Mouse (Mus musculus): Measurements from ENCODE around the gene Olfr576. TPM values are rescaled to one million over a fixed set of nuclear protein-coding genes. Genes with fewer than 3 reads are reported as not detected.

The Olfr576 gene
- polyA plus RNA-seq, 2 experiments: not detected

- no peak for TF ChIP-seq POLR2A (IDR thresholded peaks at IDR 0.05; ENCODE audit: borderline replicate concordance, extremely low read depth, insufficient read depth, insufficient read length)
- no peak within 1 kb of the TSS for H3K4me3 ChIP-seq (replicated peaks; ENCODE audit: low read length)
- H3K9me3 ChIP-seq (ENCODE audit: control insufficient read depth, low read length): no peaks in the 10 kb centered on the region
- H3K27ac ChIP-seq (replicated peaks; ENCODE audit: low read depth, low read length): no peak within 1 kb of the TSS
- 63% methylated on average over 1 of the region's 1 CpGs for WGBS
- H3K36me3 ChIP-seq (ENCODE audit: control insufficient read depth, insufficient read depth, low read length): no peaks in the 10 kb centered on the region
- no peak for ATAC-seq (ENCODE audit: low FRiP score, low read depth)
- H3K9ac ChIP-seq (ENCODE audit: low read depth, low read length, severe bottlenecking): no peak within 1 kb of the TSS
- H3K4me2 ChIP-seq (replicated peaks; ENCODE audit: low read depth, low read length, severe bottlenecking): no peak within 1 kb of the TSS
- no peaks in the 10 kb centered on the region for H3K4me1 ChIP-seq (ENCODE audit: control insufficient read depth, insufficient read depth, low read length)
- DNase-seq (ENCODE audit: low spot score): no peak
- no peaks in the 10 kb centered on the region for H3K27me3 ChIP-seq (ENCODE audit: control insufficient read depth, insufficient read depth, low read length)
These were observed 38.4 kb upstream of the Olfr576 start, which contains the start of gene Olfr572 for GRCm38 (mm10) chr7:102924109-102924508. TSS of gene Olfr572 (plus strand) at chr7:102924409.

- Histone ChIP-seq H3K36me3 (ENCODE audit: control insufficient read depth, insufficient read depth, low read length) (no peaks in the 10 kb centered on the region), H3K27me3 (ENCODE audit: control insufficient read depth, insufficient read depth, low read length) (no peaks in the 10 kb centered on the region), H3K4me1 (ENCODE audit: control insufficient read depth, insufficient read depth, low read length) (no peaks in the 10 kb centered on the region), H3K9ac (ENCODE audit: low read depth, low read length, severe bottlenecking) (no peak overlapping the region), H3K27ac (replicated peaks; ENCODE audit: low read depth, low read length) (no peak overlapping the region), H3K4me3 (replicated peaks; ENCODE audit: low read length) (no peak overlapping the region), H3K9me3 (ENCODE audit: control insufficient read depth, low read length) (no peaks in the 10 kb centered on the region), H3K4me2 (replicated peaks; ENCODE audit: low read depth, low read length, severe bottlenecking) (no peak overlapping the region)
- WGBS: 68% methylated on average over 3 of the region's 3 CpGs
- TF ChIP-seq POLR2A (IDR thresholded peaks at IDR 0.05; ENCODE audit: borderline replicate concordance, extremely low read depth, insufficient read depth, insufficient read length): no peak
- DNase-seq (ENCODE audit: low spot score): no peak
- ATAC-seq (ENCODE audit: low FRiP score, low read depth): no peak
These were observed 35.4 kb upstream of the Olfr576 start for GRCm38 (mm10) chr7:102927105-102927504.

DNA sequence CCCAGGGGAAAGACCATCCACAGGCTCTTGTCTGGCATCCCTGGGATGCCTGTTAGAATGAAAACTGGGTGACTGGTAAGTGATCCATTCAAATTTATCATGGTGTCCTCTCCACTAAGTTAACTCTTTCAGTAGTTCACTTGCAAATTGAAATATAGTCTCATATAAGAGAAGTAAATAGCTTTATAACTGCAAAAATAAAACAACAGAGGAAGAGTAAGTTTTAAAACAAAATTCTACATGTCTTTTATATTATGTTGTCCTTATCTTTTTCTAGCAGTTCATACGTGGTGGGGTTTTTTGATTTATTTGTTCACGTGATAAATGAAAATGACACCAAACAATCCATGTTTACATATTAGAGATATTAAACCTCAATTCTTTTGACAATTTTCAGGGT is 20.0 kb upstream of the Olfr576 start, which contains the start of gene Olfr573-ps1:
Gene Olfr573-ps1 (minus strand): TSS at position 101 of the 400 bp plus-strand sequence.
- no peak within 1 kb of the TSS for H3K4me3 ChIP-seq (replicated peaks; ENCODE audit: low read length)
- no peak for TF ChIP-seq POLR2A (IDR thresholded peaks at IDR 0.05; ENCODE audit: borderline replicate concordance, extremely low read depth, insufficient read depth, insufficient read length)
- no peak within 1 kb of the TSS for H3K9ac ChIP-seq (ENCODE audit: low read depth, low read length, severe bottlenecking)
- H3K27ac ChIP-seq (replicated peaks; ENCODE audit: low read depth, low read length): no peak within 1 kb of the TSS
- no peak for DNase-seq (ENCODE audit: low spot score)
- no peak within 1 kb of the TSS for H3K4me2 ChIP-seq (replicated peaks; ENCODE audit: low read depth, low read length, severe bottlenecking)
- no peaks in the 10 kb centered on the region for H3K9me3 ChIP-seq (ENCODE audit: control insufficient read depth, low read length)
- H3K36me3 ChIP-seq (ENCODE audit: control insufficient read depth, insufficient read depth, low read length): no peaks in the 10 kb centered on the region
- 82% methylated on average over 2 of the region's 2 CpGs for WGBS
- no peaks in the 10 kb centered on the region for H3K4me1 ChIP-seq (ENCODE audit: control insufficient read depth, insufficient read depth, low read length)
- no peak for ATAC-seq (ENCODE audit: low FRiP score, low read depth)
- H3K27me3 ChIP-seq (ENCODE audit: control insufficient read depth, insufficient read depth, low read length): no peaks in the 10 kb centered on the region

DNA sequence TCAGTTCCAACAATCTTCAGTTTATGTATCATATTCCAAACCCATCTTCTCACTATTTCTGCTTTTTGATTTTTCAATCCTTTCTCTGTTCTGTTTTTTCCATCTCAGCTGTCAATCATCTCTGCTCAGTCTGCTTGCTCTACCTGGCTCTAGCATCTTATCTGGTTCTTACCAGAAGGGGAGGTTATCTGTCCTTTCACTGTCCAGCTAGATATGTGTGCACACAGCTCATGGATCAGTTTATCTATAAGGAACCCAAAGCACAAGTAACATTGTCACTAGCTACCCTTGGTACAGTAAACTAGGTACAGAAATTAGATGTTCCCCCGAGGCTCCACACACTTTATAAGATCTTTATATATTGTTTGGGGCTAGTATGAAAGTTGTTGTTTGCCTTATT is 19.0 kb upstream of the Olfr576 start:
- ATAC-seq (ENCODE audit: low FRiP score, low read depth) (no peak), DNase-seq (ENCODE audit: low spot score) (no peak)
- Histone ChIP-seq H3K4me1 (ENCODE audit: control insufficient read depth, insufficient read depth, low read length) (no peaks in the 10 kb centered on the region), H3K27ac (replicated peaks; ENCODE audit: low read depth, low read length) (no peak overlapping the region), H3K9ac (ENCODE audit: low read depth, low read length, severe bottlenecking) (no peak overlapping the region), H3K4me2 (replicated peaks; ENCODE audit: low read depth, low read length, severe bottlenecking) (no peak overlapping the region), H3K4me3 (replicated peaks; ENCODE audit: low read length) (no peak overlapping the region), H3K27me3 (ENCODE audit: control insufficient read depth, insufficient read depth, low read length) (no peaks in the 10 kb centered on the region), H3K9me3 (ENCODE audit: control insufficient read depth, low read length) (no peaks in the 10 kb centered on the region), H3K36me3 (ENCODE audit: control insufficient read depth, insufficient read depth, low read length) (no peaks in the 10 kb centered on the region)
- 74% methylated on average over 1 of the region's 1 CpGs for WGBS
- no peak for TF ChIP-seq POLR2A (IDR thresholded peaks at IDR 0.05; ENCODE audit: borderline replicate concordance, extremely low read depth, insufficient read depth, insufficient read length)

GRCm38 (mm10) chr7:102948167-102948566 is 14.3 kb upstream of the Olfr576 start, which contains the start of gene Olfr574:
TSS of gene Olfr574 (plus strand) at chr7:102948467.
- no peak for ATAC-seq (ENCODE audit: low FRiP score, low read depth)
- Histone ChIP-seq H3K27me3 (ENCODE audit: control insufficient read depth, insufficient read depth, low read length) (no peaks in the 10 kb centered on the region), H3K9me3 (ENCODE audit: control insufficient read depth, low read length) (no peaks in the 10 kb centered on the region), H3K4me3 (replicated peaks; ENCODE audit: low read length) (no peak within 1 kb of the TSS), H3K9ac (ENCODE audit: low read depth, low read length, severe bottlenecking) (no peak within 1 kb of the TSS), H3K4me1 (ENCODE audit: control insufficient read depth, insufficient read depth, low read length) (no peaks in the 10 kb centered on the region), H3K4me2 (replicated peaks; ENCODE audit: low read depth, low read length, severe bottlenecking) (no peak within 1 kb of the TSS), H3K27ac (replicated peaks; ENCODE audit: low read depth, low read length) (no peak within 1 kb of the TSS), H3K36me3 (ENCODE audit: control insufficient read depth, insufficient read depth, low read length) (no peaks in the 10 kb centered on the region)
- no peak for DNase-seq (ENCODE audit: low spot score)
- TF ChIP-seq POLR2A (IDR thresholded peaks at IDR 0.05; ENCODE audit: borderline replicate concordance, extremely low read depth, insufficient read depth, insufficient read length): no peak
- 79% methylated on average over 1 of the region's 1 CpGs for WGBS

- Histone ChIP-seq H3K9me3 (ENCODE audit: control insufficient read depth, low read length) (no peaks in the 10 kb centered on the region), H3K9ac (ENCODE audit: low read depth, low read length, severe bottlenecking) (no peak overlapping the region), H3K36me3 (ENCODE audit: control insufficient read depth, insufficient read depth, low read length) (no peaks in the 10 kb centered on the region), H3K4me1 (ENCODE audit: control insufficient read depth, insufficient read depth, low read length) (no peaks in the 10 kb centered on the region), H3K4me2 (replicated peaks; ENCODE audit: low read depth, low read length, severe bottlenecking) (no peak overlapping the region), H3K27ac (replicated peaks; ENCODE audit: low read depth, low read length) (no peak overlapping the region), H3K4me3 (replicated peaks; ENCODE audit: low read length) (no peak overlapping the region), H3K27me3 (ENCODE audit: control insufficient read depth, insufficient read depth, low read length) (no peaks in the 10 kb centered on the region)
- TF ChIP-seq POLR2A (IDR thresholded peaks at IDR 0.05; ENCODE audit: borderline replicate concordance, extremely low read depth, insufficient read depth, insufficient read length): no peak
- ATAC-seq (ENCODE audit: low FRiP score, low read depth) (no peak), DNase-seq (ENCODE audit: low spot score) (no peak)
- WGBS: 44% methylated on average over 1 of the region's 1 CpGs
These were observed 11.7 kb upstream of the Olfr576 start for GRCm38 (mm10) chr7:102950732-102951131.
